Mouse (Mus musculus): ENCODE data around the gene Wdr60.

Wdr60 gene

DNA sequence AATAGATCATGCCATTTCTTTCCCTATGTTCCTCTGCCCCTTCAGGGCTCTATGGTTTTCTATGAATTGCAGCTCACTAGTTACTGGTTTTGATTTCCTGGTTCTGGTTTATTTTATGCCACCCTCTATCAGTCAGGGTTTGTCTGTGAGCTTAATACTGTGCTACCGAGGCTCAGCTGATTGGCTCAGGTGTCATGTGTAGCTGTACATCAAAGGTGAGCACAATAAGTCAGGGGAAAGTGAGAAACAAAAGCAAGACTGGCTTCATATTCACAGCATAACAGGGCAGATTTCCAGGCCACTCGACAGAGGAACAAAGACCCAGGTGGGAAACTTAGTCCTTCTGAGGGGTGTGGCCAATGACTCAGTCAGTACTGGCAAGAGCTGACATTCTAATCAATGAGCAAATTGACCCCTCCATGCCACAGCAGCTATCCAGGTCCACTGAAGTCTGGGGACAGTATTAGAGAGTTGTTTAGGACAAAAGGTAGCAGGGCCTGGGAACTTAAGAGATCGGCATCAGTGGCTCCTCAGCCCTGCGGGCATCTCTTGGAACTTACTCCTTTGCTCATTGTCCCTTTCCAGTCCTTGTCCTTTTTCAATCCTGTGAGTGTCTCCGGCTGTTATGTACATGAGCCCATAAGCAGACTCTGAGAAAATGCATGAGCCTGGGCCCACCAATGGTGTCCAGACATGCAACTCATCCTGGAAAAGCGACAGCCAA lies 79.4 kb downstream of the Wdr60 start:
- no peak for DNase-seq (ENCODE audit: low spot score in 2 of 2)

DNA sequence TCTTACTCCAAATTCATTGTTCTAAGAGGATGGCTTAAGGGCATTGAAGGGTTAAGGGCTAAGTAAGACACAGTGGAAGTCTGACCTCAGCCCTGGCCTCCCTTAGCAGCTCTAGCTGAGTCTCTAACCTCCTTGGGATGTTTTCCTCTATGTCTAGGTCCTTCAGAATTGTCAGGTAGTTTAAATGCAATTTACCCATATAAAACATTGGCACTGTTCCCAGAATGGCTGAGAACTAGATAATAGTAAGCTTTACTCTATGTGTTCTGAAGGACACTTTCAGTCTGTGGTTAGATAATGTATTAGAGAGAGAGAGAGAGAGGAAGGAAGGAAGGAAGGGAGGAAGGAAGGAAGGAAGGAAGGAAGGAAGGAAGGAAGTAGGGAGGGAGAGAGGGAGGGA lies 80.4 kb downstream of the Wdr60 start:
- DNase-seq (ENCODE audit: low spot score in 2 of 2) = no peak

DNA sequence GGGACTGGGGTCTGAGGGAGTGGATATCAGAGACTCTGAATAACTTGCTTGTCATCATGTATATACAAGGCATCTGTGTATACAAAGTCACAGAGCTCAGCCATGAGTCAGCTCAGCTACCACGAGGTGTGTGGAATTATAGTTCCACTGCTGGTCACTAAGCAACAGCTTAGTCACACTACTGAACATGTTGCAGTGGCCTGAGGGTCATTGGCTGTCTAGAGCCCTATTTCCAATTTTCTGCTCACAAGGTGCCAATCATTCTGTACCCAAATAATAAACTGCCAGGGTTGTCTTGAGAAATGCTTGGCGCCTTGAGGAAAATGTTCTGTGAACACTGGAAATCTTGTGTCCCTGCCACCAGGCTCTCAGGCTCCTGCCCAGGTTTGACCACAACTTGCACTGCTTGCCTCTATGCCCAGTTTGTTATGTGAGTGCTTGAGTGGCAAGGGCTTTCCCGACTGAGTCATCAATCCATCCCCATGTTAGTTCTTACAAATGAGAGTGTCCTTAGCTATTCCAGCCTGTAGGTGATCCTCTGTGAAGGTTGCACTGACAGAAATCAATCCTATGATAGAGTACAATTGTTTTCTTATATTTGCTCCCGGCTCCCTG lies 81.3 kb downstream of the Wdr60 start:
- DNase-seq (ENCODE audit: low spot score in 2 of 2) = no peak

DNA sequence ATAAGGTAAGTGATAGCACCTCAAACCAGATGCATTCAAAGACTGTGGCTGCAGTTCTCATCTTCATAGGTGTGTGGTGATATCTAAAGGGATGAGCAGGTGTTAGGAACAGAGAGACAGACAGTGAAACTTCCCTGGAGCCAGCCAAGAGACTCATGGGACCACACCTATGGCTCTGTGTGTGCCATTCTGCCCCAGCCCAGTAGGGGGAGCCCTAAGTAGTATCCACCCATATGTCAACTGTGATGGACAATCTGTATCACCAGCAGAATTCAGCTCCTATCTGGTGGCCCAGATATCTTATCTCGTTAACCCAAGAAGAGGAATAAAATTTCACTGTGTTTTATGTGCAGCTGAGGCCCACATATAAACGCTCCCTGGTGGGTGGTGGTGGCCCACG lies 85.9 kb downstream of the Wdr60 start:
- no peak for DNase-seq (ENCODE audit: low spot score in 2 of 2)

DNA sequence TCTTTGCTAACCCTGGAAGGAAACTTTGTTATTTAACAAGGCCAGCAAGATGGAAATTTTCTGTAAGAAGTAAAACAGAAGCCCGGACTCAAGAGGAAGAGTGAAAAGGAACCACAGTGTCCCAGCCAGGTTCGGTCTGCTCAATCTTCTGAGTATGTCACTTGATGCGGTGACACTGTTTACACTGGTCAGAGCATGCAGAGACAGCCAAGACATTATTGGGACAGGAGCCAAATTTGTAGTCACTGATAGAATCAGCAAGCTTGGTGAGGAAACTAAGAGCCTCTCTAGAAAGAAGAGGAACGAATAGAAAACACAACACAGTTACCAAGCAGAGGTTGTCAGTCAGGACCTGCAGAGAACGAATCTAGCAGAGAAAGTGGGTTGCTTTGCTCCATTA lies 93.2 kb downstream of the Wdr60 start:
- no peak for DNase-seq (ENCODE audit: low spot score in 2 of 2)

DNA sequence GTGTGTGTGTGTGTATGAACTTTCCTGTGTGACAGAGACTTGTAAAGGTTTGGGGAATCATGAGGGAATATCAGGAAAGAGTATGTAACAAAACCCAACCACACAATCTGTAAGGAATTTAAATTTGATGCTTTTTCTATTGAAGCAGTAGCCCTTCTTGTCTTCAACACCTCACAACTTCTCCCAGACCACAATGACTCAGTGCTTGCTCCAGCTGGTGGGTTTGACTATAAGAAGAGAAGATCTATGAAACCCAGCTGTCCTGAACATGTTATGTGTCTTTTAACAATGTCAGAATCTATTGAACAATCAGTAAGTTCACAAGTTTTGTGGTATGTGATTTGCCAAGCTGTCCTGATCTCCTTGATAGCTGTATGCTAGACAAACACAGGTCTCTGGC lies 97.5 kb downstream of the Wdr60 start:
- DNase-seq (ENCODE audit: low spot score in 2 of 2) = no peak

DNA sequence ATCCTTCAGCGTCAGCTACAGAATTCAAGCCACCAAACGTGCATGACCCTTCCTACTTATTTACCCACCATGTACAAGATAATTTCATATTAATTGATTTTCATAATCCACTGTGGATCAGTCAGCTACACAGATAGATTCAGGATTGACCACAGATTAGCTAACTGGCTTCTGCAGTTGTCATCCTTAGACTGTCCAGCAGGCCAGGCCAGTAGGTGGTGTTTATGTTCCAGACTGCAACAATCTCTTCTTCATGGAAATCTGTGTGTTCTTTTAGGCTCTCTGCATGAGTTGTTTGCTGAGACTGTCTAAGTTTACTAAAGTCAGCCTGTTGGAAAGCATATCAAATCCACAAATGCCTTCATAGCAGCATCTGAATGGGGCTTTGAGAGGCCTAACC lies 103.1 kb downstream of the Wdr60 start:
- DNase-seq (ENCODE audit: low spot score in 2 of 2) = no peak

DNA sequence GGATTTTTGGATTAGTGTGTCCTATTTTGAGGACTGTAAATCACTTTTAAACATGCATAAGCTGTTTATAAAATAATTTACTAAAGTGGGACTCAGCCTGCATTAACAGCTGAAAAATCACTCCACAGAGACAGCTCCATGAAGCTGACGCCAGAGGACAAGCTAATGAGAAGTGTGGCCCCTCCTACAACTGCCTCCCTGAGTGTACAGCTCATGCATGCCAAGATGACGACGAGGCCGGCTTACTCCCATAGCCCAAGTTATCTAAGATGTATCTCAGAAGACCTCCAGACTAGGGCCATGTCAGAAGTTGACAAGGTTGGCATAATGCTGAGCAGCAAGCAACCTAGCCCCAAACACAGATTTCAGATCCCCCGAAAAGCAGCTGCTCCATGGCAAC lies 103.6 kb downstream of the Wdr60 start:
- DNase-seq (ENCODE audit: low spot score in 2 of 2) = no peak

DNA sequence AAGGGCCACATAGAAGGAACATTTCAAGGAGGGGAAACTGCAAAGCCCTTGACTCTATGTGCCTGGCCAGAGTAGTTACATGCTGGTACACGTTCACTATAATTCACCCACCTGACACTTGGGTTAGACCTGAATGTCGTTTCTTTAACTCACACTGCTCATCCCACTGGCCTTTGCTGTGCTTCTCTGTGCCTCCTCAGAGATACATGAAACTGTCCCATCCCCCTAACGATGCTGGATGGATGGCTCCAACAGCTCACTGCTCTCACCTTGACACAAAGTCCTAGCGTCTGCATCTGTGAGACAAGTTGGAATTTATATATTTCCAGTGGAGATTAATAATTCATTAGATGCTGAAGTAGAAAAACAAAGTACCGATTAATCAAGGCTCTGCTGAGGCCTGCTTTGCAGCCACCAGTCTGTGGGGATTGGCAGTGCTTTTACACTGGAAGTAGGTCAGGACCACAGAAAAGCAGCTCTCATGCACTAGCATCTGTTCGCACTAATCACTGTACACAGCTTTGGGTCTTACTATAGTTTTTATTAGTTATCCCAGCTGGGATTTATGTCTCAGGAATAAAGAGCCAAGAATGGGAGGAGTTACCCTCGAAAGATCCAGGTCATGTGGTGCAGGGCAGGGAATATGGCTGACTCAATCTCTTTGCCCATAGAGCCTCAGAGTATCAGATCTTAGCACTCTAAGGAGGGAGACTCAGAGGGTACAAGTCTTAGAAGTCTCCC lies 105.9 kb downstream of the Wdr60 start:
- DNase-seq (ENCODE audit: low spot score in 2 of 2) = peak in 1 of 2 experiments; percentile 36
